Mouse (Mus musculus) embryonic fibroblast, embryonic 13.5 days (primary cell): ENCODE data around the gene Rpp25l. TPM values are rescaled to one million over a fixed set of nuclear protein-coding genes. Genes with fewer than 3 reads are reported as not detected.

Experiments used
- H3K27ac ChIP-seq: 2 replicates; pipeline ENCODE4 v1.5.1; 2012; ENCODE audit warnings: low read length, control low read depth, inconsistent platforms; ENCODE audit not compliant: insufficient read depth
- H3K4me1 ChIP-seq: 2 replicates; pipeline ENCODE4 v1.6.1; 2011; ENCODE audit warnings: low read length; ENCODE audit not compliant: control insufficient read depth, insufficient read depth
- H3K4me3 ChIP-seq: 2 replicates; pipeline ENCODE4 v1.5.1; 2011; ENCODE audit warnings: mild to moderate bottlenecking, control low read depth, low read length; ENCODE audit not compliant: insufficient read depth
- CTCF ChIP-seq: IDR thresholded peaks from 2 replicates; pipeline ENCODE4 v1.5.1; 2011; ENCODE audit warnings: mild to moderate bottlenecking, control low read depth, low read length, moderate library complexity, borderline replicate concordance; ENCODE audit not compliant: insufficient read depth
- POLR2A ChIP-seq: IDR thresholded peaks from 2 replicates; pipeline ENCODE4 v1.6.1; 2011; ENCODE audit warnings: low read depth, mild to moderate bottlenecking, control low read depth, low read length, moderate library complexity
- polyA plus RNA-seq: library from polyadenylated mRNA; stranded (reverse); fragments of >200 nt; gene quantifications from 2 replicates; pipeline ENCODE4 v1.2.4, GENCODE M21; 2011; ENCODE audit warnings: low read depth; ENCODE audit not compliant: missing spikeins, insufficient read length

Gene Rpp25l
- polyA plus RNA-seq, 1 experiment = 14.0 TPM

DNA sequence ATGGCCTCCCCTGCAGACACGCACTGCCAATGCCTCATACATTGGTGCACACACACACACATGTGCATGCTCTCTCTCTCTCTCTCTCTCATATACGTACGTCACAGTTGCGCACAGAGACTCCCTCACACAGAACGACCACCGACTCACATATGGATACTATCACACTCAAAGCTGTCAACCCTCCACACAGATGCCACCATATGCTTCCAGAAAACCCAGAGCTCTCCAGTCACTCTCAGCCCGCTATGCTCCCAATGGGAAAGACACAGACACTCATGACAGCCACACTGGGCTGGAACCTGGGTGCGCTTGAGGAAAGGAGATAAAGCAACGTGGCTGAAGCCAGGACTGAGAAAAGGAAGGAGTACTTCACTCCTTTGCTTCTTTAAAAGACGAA, 31.4 kb downstream of the Rpp25l start:
- H3K4me1 ChIP-seq = peaks cover 5% of the 10 kb centered on the region

DNA sequence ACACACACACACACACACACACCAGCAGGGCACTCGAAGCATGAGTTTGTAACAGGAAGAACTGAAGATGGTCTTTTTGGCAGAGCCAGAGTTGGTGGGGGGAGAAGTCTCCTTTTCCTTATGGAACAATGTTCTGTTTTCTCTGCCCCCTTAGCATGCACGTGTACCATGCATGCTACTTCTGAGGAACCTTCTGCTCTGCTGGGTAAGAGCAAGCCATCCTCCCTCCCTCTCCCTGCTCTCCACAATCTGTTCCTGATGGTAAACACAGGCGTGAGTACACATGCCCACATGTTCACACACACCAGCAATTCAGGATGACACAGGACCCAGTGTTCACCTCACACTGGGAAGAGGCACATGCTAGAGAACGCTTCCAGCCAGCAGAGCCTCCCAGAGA, 32.2 kb downstream of the Rpp25l start:
- Histone ChIP-seq H3K4me3 (no peak overlapping the region), H3K27ac (no peak overlapping the region), H3K4me1 (peaks cover 10% of the 10 kb centered on the region)
- TF ChIP-seq POLR2A (no peak), CTCF (no peak)

More for the DNA sequence above, 31.4 kb downstream of the Rpp25l start:
- Histone ChIP-seq H3K27ac (no peak overlapping the region), H3K4me3 (no peak overlapping the region)
- TF ChIP-seq CTCF (no peak), POLR2A (no peak)

DNA sequence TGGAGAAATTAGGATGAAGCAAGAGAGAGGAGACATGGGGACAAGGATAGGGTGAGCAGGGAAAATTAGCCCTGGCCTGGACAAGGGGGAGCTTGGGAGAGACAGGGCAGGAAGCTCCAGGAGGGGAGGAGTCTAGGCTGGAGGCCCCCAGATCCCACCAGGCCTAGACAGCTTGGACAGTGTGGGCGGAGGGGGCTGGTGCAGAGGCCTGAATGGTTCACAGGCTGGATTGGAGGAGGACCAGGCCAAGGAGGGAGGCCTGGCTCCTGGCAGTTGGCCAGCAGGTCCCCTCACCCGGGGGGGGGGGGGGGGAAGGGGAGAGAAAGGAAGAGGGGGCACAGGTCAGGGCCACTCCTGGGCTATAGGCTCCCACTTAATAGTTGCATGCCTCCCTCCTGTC, 34.0 kb downstream of the Rpp25l start:
- no peak overlapping the region for H3K27ac ChIP-seq
- peaks cover 10% of the 10 kb centered on the region for H3K4me1 ChIP-seq
- H3K4me3 ChIP-seq = no peak overlapping the region
- TF ChIP-seq POLR2A = no peak
- TF ChIP-seq CTCF = no peak

DNA sequence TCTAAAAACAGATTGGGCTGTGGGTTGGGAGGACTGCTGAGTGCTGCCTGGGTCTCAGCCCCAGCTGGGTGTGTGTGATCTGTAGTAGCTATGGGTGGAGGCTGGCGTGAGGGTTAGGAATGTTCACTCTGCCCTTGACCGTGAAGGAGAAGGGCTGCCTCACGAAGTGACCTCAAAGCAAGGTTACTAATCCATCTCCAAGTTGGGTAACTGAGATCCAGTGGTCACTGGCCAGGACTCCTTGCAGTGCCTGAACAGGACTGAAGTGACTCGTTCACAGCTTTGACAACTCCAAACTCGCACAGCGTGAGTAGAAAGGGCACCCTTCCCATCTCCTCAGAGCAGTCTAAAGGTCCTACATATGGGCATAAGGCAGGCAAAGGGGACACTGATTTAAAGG, 34.5 kb downstream of the Rpp25l start:
- Histone ChIP-seq H3K4me3 (no peak overlapping the region), H3K27ac (no peak overlapping the region), H3K4me1 (peaks cover 10% of the 10 kb centered on the region)
- TF ChIP-seq CTCF (no peak), POLR2A (no peak)

DNA sequence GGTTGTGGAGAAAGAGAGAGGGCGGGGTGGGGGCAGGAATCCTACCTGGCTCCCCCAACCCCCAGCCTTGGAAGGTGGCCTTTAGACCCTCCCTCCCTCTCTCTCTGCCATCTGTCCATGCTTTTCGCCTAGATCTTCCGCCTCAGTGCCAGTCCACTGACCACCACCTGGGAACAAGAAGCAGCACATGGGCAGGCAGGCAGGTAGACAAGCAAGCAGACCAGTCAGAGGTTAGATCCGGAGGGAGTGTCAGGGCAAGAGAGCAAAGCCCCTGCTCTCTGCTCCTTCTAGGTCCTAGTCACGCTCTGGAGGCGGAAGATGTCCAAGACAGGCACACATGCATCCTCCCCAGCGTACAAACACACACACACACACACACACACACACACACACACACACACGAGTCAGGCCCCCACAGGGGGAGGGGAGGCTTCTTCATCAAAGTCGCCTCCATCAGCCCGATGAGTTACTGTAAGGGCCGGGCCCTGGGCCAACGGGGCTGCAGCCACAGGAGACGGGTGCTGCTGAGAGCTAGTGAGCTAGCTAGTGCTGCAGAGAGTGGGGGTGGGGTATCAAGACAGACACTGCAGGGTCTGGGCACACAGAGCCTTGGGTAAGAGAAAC, 36.2 kb downstream of the Rpp25l start:
- TF ChIP-seq POLR2A = no peak
- no peak for TF ChIP-seq CTCF
- peaks cover 10% of the 10 kb centered on the region for H3K4me1 ChIP-seq
- no peak overlapping the region for H3K4me3 ChIP-seq
- no peak overlapping the region for H3K27ac ChIP-seq

DNA sequence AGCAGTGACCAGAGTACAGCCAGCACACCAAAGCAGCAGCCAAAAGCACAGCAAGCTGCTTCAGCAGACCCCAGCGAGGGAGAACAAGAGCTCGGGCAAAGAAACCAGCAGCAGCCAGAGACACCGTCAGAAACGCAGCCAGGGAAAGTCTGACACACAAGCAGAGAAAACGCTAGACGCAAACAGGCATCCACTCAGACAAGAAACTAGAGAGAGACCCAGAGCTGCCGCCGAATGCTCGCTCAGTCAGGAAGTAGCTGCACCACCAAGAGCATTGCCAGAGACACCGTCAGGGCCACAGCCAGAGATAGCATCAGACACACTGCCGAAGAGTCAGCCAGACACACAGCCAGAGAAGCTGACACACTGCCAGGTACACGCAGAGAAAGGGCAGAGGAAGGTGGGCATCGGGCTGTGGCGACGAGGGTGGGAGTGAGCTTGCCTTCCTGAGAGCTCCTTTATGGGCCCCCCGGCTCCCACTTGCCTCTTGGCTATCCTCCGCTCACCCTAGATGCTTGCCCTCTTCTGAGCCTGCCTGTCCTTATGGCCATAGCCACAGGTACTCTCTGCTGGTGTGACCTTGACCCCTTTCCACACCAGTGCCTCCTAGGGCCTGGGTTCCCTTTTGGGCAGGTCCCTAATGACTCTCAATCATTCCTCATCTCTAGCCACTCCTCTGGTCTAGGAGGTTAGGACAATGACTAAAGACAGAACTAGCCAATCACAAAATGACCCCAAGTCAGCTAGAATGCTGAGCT, 36.9 kb downstream of the Rpp25l start:
- Histone ChIP-seq H3K4me3 (no peak overlapping the region), H3K4me1 (peaks cover 10% of the 10 kb centered on the region), H3K27ac (no peak overlapping the region)
- no peak for TF ChIP-seq POLR2A
- TF ChIP-seq CTCF = no peak

GRCm38 (mm10) chr4:41673186-41673585, 40.1 kb downstream of the Rpp25l start:
- Histone ChIP-seq H3K4me1 (peaks cover 17% of the 10 kb centered on the region), H3K27ac (no peak overlapping the region), H3K4me3 (no peak overlapping the region)
- no peak for TF ChIP-seq CTCF
- TF ChIP-seq POLR2A = no peak

DNA sequence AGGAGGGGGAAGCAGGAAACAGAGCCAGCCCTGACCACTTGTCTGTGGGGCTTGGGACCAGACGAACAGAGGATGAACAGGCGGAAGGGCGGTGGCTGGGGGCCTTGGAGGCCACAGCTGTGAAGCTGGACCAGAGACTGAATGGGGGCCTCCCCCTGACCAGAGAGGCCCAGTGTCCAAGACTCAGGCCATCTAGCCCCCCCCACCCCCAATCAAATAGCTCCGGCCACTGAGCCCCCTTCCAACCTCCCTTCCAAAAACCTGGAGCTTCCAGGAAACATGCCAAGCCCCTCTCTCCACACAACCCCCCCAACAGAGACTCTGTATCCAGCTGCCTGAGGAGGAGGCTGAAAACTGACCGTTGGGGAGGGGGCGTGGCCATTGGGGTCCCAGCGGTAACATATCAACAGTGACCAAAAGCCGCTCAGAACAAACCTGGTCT, 40.8 kb downstream of the Rpp25l start:
- Histone ChIP-seq H3K4me1 (peaks cover 16% of the 10 kb centered on the region), H3K4me3 (no peak overlapping the region), H3K27ac (no peak overlapping the region)
- no peak for TF ChIP-seq CTCF
- TF ChIP-seq POLR2A = no peak

DNA sequence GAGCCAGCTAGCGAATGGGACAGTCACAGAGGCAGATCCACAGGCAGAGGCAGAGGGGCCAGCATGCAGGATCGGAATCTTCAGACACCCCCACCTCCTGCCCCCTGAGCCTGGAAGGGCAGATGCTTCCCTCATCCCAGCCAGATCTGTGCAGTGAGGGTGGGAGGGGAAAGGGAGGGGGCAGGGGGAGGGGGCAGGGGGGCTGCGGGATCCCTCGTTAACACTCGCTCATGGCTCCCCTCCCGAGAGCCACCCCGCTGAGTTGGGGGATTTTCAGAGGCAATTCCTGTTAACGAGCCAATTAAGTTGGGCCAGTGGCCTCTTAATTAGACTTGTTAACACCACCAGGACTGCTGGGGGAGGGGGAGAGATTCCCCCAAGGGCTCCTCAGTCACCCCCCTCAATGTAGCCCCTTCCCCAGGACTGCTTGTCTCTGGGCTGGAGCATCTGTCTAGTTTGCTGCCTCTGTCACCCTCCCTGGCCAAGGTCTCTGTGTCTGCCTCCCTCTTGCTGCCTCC, 41.3 kb downstream of the Rpp25l start:
- Histone ChIP-seq H3K27ac (no peak overlapping the region), H3K4me1 (peaks cover 13% of the 10 kb centered on the region; the same call in 1 of the 2 replicates), H3K4me3 (no peak overlapping the region)
- TF ChIP-seq CTCF (no peak), POLR2A (no peak)

GRCm38 (mm10) chr4:41671500-41671899, 41.8 kb downstream of the Rpp25l start:
- Histone ChIP-seq H3K27ac (no peak overlapping the region), H3K4me1 (peaks cover 10% of the 10 kb centered on the region; the same call in 1 of the 2 replicates), H3K4me3 (no peak overlapping the region)
- TF ChIP-seq POLR2A (no peak), CTCF (no peak)
